Mouse (Mus musculus) testis, adult 2 months (tissue): ENCODE measurements at regions not wholly inside any gene's neighbourhood (a gene's known extent, or its start where the extent isn't known, plus 50 kb on each side); places are given as distances from the start of the nearest gene placed in this dataset.

Source experiments
- CTCF ChIP-seq: fragments of 200-500 bp; IDR thresholded peaks from 2 replicates; pipeline ENCODE4 v1.5.1; 2012; ENCODE audit warnings: low read depth, mild to moderate bottlenecking, inconsistent platforms, low read length, moderate library complexity; ENCODE audit not compliant: control insufficient read depth, insufficient read depth, insufficient replicate concordance
- POLR2A ChIP-seq: fragments of 200-500 bp; IDR thresholded peaks from 2 replicates; pipeline ENCODE4 v1.6.1; 2012; ENCODE audit warnings: low read depth, mild to moderate bottlenecking, inconsistent platforms, low read length, moderate library complexity; ENCODE audit not compliant: control insufficient read depth

DNA sequence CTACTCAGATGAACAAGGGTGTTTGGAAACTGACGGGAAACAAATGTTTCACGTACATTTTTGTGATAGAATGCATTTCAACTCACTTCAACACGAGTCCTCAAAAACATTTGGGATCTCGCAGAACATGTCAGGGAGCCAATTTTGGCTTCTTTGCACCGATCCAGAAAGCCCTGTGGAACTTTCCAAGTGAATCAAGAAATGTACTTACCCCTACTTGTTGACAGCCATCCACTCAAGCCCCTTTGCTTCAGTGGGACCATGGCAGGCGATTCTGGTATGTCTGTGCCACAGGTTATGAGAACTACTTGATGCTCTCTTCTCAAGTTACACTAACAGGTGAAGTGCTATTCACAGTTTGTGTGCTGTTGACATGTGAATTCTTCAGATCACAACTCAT lies 381.6 kb downstream of the Tmem182 start:
- TF ChIP-seq POLR2A (no peak), CTCF (no peak)
